30 mouse cellular contexts compared by ENCODE assay signal in genomic region chr5:66687737-66688136, GRCm38 (mm10). TPM values are rescaled to one million over a fixed set of nuclear protein-coding genes. Genes with fewer than 3 reads are reported as not detected.
"Had no signal": no experiment of that assay in that cellular context is flagged by ENCODE, and none has a peak within 500 bp of the region (broad histone marks: within the 10 kb centered on the region; RNA-seq: fewer than 3 reads in every experiment).

No protein-coding gene starts in this region.

- H3K36me3 ChIP-seq: intestine, embryonic 15.5 days; kidney, embryonic 15.5 days; limb, embryonic 15.5 days; liver, embryonic 12.5 days had no signal

- H3K9ac ChIP-seq: heart, embryonic 12.5 days; hindbrain, embryonic 12.5 days; hindbrain, embryonic 14.5 days; intestine, embryonic 15.5 days; kidney, embryonic 15.5 days; limb, embryonic 13.5 days; limb, embryonic 15.5 days; liver, embryonic 12.5 days; liver, embryonic 14.5 days had no signal

- H3K4me3 ChIP-seq: gastrocnemius, adult 2 months; heart, embryonic 10.5 days; heart, embryonic 12.5 days; hindbrain, embryonic 10.5 days; hindbrain, embryonic 12.5 days; intestine, embryonic 15.5 days; kidney, embryonic 15.5 days; left cerebral cortex, adult 2 months; limb, embryonic 13.5 days; limb, embryonic 15.5 days; liver, embryonic 12.5 days had no signal

- DNase-seq: gastrocnemius, adult 2 months; gastrocnemius, postnatal 10 days; gastrocnemius, postnatal 25 days; heart, adult 18-20 months; heart, postnatal 10 days; heart, postnatal 4 days; kidney, adult 2 months; kidney, adult 9 months; kidney, postnatal 14 days; kidney, postnatal 36 days; layer of hippocampus, postnatal 36 days; left cerebral cortex, postnatal 4 days had no signal

- H3K4me2 ChIP-seq: heart, embryonic 12.5 days; hindbrain, embryonic 12.5 days; hindbrain, embryonic 14.5 days; intestine, embryonic 15.5 days; kidney, embryonic 15.5 days; limb, embryonic 13.5 days; limb, embryonic 15.5 days; liver, embryonic 12.5 days had no signal

- H3K4me1 ChIP-seq: heart, embryonic 10.5 days; heart, embryonic 12.5 days; hindbrain, embryonic 12.5 days; intestine, embryonic 15.5 days; limb, embryonic 13.5 days; limb, embryonic 15.5 days; liver, embryonic 12.5 days had no signal

- ATAC-seq: hindbrain, embryonic 16.5 days; inflammation-experienced regulatory T-cells, adult 6 months; intestine, embryonic 15.5 days; intestine, postnatal 0 days; liver, embryonic 12.5 days had no signal

- H3K9me3 ChIP-seq: heart, embryonic 10.5 days; heart, embryonic 12.5 days; hindbrain, embryonic 10.5 days; hindbrain, embryonic 12.5 days; intestine, embryonic 15.5 days; kidney, embryonic 15.5 days; limb, embryonic 13.5 days; limb, embryonic 15.5 days; liver, embryonic 12.5 days had no signal

- H3K27me3 ChIP-seq: heart, embryonic 12.5 days; hindbrain, embryonic 12.5 days; intestine, embryonic 15.5 days; kidney, embryonic 15.5 days; limb, embryonic 13.5 days; limb, embryonic 15.5 days; liver, embryonic 12.5 days had no signal

- H3K27ac ChIP-seq: gastrocnemius, adult 2 months; heart, embryonic 10.5 days; hindbrain, embryonic 10.5 days; hindbrain, embryonic 12.5 days; hindbrain, embryonic 14.5 days; intestine, embryonic 15.5 days; kidney, embryonic 15.5 days; kidney, postnatal 0 days; left cerebral cortex, adult 2 months; limb, embryonic 13.5 days; limb, embryonic 15.5 days; liver, embryonic 12.5 days; liver, embryonic 14.5 days had no signal

RNA-seq across cellular contexts. Expression of gene Uchl1, which starts 11.8 kb away (rescaled TPM):
- polyA plus RNA-seq: liver, adult 2 months had no signal

RNA-seq across cellular contexts. Expression of gene Limch1, which starts 57.9 kb away (rescaled TPM):
- total RNA-seq: granulocyte monocyte progenitor cell, adult 5-6 weeks had no signal
